Mouse (Mus musculus): ENCODE measurements at regions not wholly inside any gene's neighbourhood (a gene's known extent, or its start where the extent isn't known, plus 50 kb on each side); places are given as distances from the start of the nearest gene placed in this dataset.

DNA sequence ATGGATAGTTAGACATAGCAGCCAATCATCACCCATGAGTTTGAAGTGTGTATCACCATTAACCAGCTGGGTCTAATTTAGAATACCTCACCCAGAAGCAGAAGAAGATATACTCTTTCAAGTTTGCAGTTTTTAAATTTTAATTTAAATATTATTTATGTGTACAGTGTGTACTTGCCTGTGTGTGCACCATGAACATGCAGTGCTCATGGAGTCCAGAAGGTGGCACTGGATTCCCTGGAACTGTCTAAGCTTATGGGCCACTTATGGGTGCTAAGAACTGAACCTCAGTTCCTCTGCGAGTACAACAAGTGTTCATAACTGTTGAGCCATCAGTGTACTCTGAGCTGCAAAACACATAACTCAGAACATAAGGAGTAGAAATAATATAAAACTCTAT is 675.6 kb downstream of the Adcyap1 start:
- dilution Hi-C loops (cut with MboI; ENCODE audit: extremely low pct_ligation_motif_present, extremely low pct_unique_long_range_greater_than_20kb, low sequenced_read_pairs) (no loop called here), in situ Hi-C loops (cut with MboI; ENCODE audit: low pct_ligation_motif_present, low pct_unique_long_range_greater_than_20kb, low sequenced_read_pairs) (no loop called here)
- no peaks in the 10 kb centered on the region for H3K79me2 ChIP-seq (replicated peaks; ENCODE audit: control insufficient read depth, extremely low read depth, insufficient read depth, poor library complexity, severe bottlenecking)
- no peaks in the 10 kb centered on the region for H3K36me3 ChIP-seq (replicated peaks in 1 of 2; ENCODE audit: control insufficient read depth in 1 of 2, insufficient read depth in 1 of 2, low read length in 1 of 2)
- no peak overlapping the region for H3K27ac ChIP-seq (ENCODE audit: insufficient read depth, low read depth)
- H3K4me3 ChIP-seq (replicated peaks in 1 of 3; ENCODE audit: low read depth in 2 of 3, low read length in 2 of 3, poor library complexity in 1 of 3), result no peak overlapping the region
- no peaks in the 10 kb centered on the region for H3K4me1 ChIP-seq (ENCODE audit: control insufficient read depth in 1 of 2, insufficient read depth in 2 of 2)
- no peak for DNase-seq (ENCODE audit: extremely low read depth)
- H3K9ac ChIP-seq (ENCODE audit: insufficient read depth, low read depth), result no peak overlapping the region
- no peaks in the 10 kb centered on the region for H3K27me3 ChIP-seq (replicated peaks)
- peaks cover 12% of the 10 kb centered on the region for H3K9me3 ChIP-seq (replicated peaks; ENCODE audit: low read length)
- TF ChIP-seq CTCF (conservative IDR thresholded peaks at IDR 0.05 in 1 of 2, IDR thresholded peaks at IDR 0.05 in 1 of 2; ENCODE audit: low read depth in 2 of 2, low read length in 2 of 2) (peak in 1 of 2 experiments; percentile 28; a peak in 2 of 4 replicates), MYC (IDR thresholded peaks at IDR 0.05; ENCODE audit: low read depth, low read length) (no peak), RAD21 (IDR thresholded peaks at IDR 0.05; ENCODE audit: low read depth, low read length) (peak; percentile 19)
- no peak overlapping the region for H3K4me2 ChIP-seq (ENCODE audit: insufficient read depth, low read depth, poor library complexity, severe bottlenecking)

DNA sequence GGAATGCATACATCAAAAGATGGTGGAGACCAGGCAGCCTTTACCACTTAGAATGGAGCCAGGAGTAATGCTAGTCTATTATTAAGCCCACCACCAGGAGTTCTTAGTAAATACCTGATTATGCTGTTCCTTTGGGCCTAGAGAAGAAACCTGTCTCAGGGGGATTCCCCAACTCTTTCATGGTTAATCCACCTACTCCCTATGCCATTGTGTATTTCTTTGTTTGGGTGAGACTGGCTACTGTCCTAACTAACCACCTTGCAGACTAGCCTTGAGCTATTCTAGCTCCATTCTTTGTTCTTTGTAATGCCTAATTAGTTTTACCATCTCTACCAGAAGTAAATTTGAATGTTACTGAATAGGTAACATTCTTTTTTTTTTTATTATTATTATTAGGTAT is 706.8 kb downstream of the Adcyap1 start:
- TF ChIP-seq ZMIZ1 (IDR thresholded peaks at IDR 0.05; ENCODE audit: low read depth, low read length) (no peak), PAX5 (IDR thresholded peaks at IDR 0.05; ENCODE audit: low read length) (no peak), ZKSCAN1 (IDR thresholded peaks at IDR 0.05; ENCODE audit: borderline replicate concordance, low read depth, low read length) (no peak), ELF1 (IDR thresholded peaks at IDR 0.05; ENCODE audit: low read depth, low read length) (no peak), E2F4 (IDR thresholded peaks at IDR 0.05; ENCODE audit: insufficient replicate concordance, low read depth, low read length) (no peak), KAT2A (IDR thresholded peaks at IDR 0.05; ENCODE audit: insufficient replicate concordance, low read length) (no peak), USF2 (conservative IDR thresholded peaks at IDR 0.05; ENCODE audit: low read depth, low read length) (no peak), EP300 (IDR thresholded peaks at IDR 0.05; ENCODE audit: low read length) (no peak), MXI1 (IDR thresholded peaks at IDR 0.05; ENCODE audit: low read depth, low read length) (no peak), GABPA (IDR thresholded peaks at IDR 0.05; ENCODE audit: insufficient replicate concordance, low read depth, low read length) (no peak), MYC (IDR thresholded peaks at IDR 0.05; ENCODE audit: low read depth, low read length) (no peak), MAX (IDR thresholded peaks at IDR 0.05; ENCODE audit: low read length) (no peak), SMC3 (IDR thresholded peaks at IDR 0.05; ENCODE audit: low read depth, low read length) (no peak), HCFC1 (IDR thresholded peaks at IDR 0.05; ENCODE audit: low read depth, low read length) (no peak), UBTF (IDR thresholded peaks at IDR 0.05; ENCODE audit: low read depth, low read length) (no peak), IRF4 (IDR thresholded peaks at IDR 0.05; ENCODE audit: low read depth, low read length) (no peak), CHD1 (IDR thresholded peaks at IDR 0.05; ENCODE audit: low read depth, low read length) (no peak), NRF1 (IDR thresholded peaks at IDR 0.05; ENCODE audit: low read depth, low read length) (no peak), SIN3A (IDR thresholded peaks at IDR 0.05; ENCODE audit: low read length) (no peak)
- H3K36me3 ChIP-seq (replicated peaks in 1 of 2; ENCODE audit: control insufficient read depth in 1 of 2, insufficient read depth in 1 of 2, low read length in 1 of 2), result no peaks in the 10 kb centered on the region
- no peak overlapping the region for H3K4me3 ChIP-seq (replicated peaks in 1 of 3; ENCODE audit: low read depth in 2 of 3, low read length in 2 of 3, poor library complexity in 1 of 3)
- H3K9ac ChIP-seq (ENCODE audit: insufficient read depth, low read depth), result no peak overlapping the region
- no peaks in the 10 kb centered on the region for H3K27me3 ChIP-seq (replicated peaks)
- dilution Hi-C loops (cut with MboI; ENCODE audit: extremely low pct_ligation_motif_present, extremely low pct_unique_long_range_greater_than_20kb, low sequenced_read_pairs) (no loop called here), in situ Hi-C loops (cut with MboI; ENCODE audit: low pct_ligation_motif_present, low pct_unique_long_range_greater_than_20kb, low sequenced_read_pairs) (no loop called here)
- H3K79me2 ChIP-seq (replicated peaks; ENCODE audit: control insufficient read depth, extremely low read depth, insufficient read depth, poor library complexity, severe bottlenecking), result no peaks in the 10 kb centered on the region
- no peak overlapping the region for H3K4me2 ChIP-seq (ENCODE audit: insufficient read depth, low read depth, poor library complexity, severe bottlenecking)
- H3K9me3 ChIP-seq (replicated peaks; ENCODE audit: low read length), result peaks cover 5% of the 10 kb centered on the region
- no peak overlapping the region for H3K27ac ChIP-seq (ENCODE audit: insufficient read depth, low read depth)
- H3K4me1 ChIP-seq (ENCODE audit: control insufficient read depth in 1 of 2, insufficient read depth in 2 of 2), result no peaks in the 10 kb centered on the region
- DNase-seq (ENCODE audit: extremely low read depth), result no peak
